Mouse (Mus musculus): ENCODE data around the gene Gtpbp4.

GRCm38 (mm10) chr13:9011596-9012350 lies 15.9 kb upstream of the Gtpbp4 start:
- TF ChIP-seq CTCF (conservative IDR thresholded peaks at IDR 0.05; ENCODE audit: low read length) (no peak), POU5F1 (IDR thresholded peaks at IDR 0.05; ENCODE audit: borderline replicate concordance, low read length) (no peak), NANOG (IDR thresholded peaks at IDR 0.05; ENCODE audit: borderline replicate concordance, low read length) (no peak)

Data from E14TG2a.4 (cell line).